Mouse (Mus musculus): Measurements from ENCODE around the gene B4galnt1. TPM values are rescaled to one million over a fixed set of nuclear protein-coding genes. Genes with fewer than 3 reads are reported as not detected.
A peak's percentile ranks its signal among the peaks of the same experiment; 100 is the strongest.

Gene B4galnt1
- polyA plus RNA-seq, 1 experiment: 83.6 TPM

DNA sequence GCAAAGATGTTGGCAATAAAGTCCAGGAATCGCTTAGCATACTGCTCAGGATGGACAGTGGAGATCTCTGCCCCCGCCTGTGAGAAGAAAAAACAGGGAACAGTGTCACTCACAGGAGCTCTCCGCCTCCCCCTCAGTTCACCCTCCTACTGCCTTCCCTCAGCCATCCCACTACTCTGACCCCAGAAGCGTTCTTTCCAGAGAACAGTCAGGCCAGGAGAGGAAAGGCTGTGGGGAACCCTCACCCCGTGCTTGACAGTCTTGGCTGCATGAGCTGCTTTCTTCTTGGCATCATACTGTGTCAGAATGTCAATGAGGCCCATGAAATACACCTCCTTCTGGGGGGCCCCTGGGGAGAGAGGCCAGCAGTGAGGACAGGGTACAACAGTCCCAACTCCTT is 34.0 kb downstream of the B4galnt1 start:
- peaks cover 6% of the 10 kb centered on the region for H3K4me1 ChIP-seq (ENCODE audit: control insufficient read depth, insufficient read depth, low read length)
- WGBS: 62% methylated on average over 5 of the region's 5 CpGs
- no peak overlapping the region for H3K4me3 ChIP-seq (replicated peaks; ENCODE audit: insufficient read depth, low read depth, low read length)
- H3K27ac ChIP-seq (ENCODE audit: insufficient read depth, low read length): no peak overlapping the region
- H3K27me3 ChIP-seq (ENCODE audit: control insufficient read depth, insufficient read depth, low read length): no peaks in the 10 kb centered on the region
- TF ChIP-seq CTCF (IDR thresholded peaks at IDR 0.05; ENCODE audit: borderline replicate concordance, insufficient read depth, low read depth, low read length) (no peak), POLR2A (IDR thresholded peaks at IDR 0.05; ENCODE audit: borderline replicate concordance, insufficient read depth, low read length) (no peak)
- DNase-seq: no peak

DNA sequence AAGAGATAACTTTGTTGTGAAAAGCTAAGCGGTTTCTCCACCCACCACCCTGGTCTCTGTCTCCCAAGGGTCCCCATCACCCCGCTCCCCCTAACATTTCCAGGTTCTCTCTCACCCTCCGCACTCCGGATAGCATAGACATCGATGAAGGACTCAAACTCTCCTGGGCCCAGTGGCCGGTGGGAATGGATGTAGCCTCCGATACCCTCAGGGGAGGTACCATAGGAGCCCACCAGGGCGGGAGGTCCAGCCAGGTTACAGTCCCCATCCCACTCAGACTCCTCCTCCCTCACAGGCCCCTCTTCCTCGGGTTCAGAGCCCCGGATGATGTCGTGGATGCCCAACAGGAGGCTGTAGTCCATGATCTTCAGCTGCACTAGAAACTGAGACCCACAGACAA is 34.4 kb downstream of the B4galnt1 start:
- 80% methylated on average over 11 of the region's 11 CpGs for WGBS
- DNase-seq: no peak
- H3K4me3 ChIP-seq (replicated peaks; ENCODE audit: insufficient read depth, low read depth, low read length): no peak overlapping the region
- H3K27me3 ChIP-seq (ENCODE audit: control insufficient read depth, insufficient read depth, low read length): no peaks in the 10 kb centered on the region
- peaks cover 6% of the 10 kb centered on the region for H3K4me1 ChIP-seq (ENCODE audit: control insufficient read depth, insufficient read depth, low read length)
- H3K27ac ChIP-seq (ENCODE audit: insufficient read depth, low read length): no peak overlapping the region
- TF ChIP-seq POLR2A (IDR thresholded peaks at IDR 0.05; ENCODE audit: borderline replicate concordance, insufficient read depth, low read length): no peak
- no peak for TF ChIP-seq CTCF (IDR thresholded peaks at IDR 0.05; ENCODE audit: borderline replicate concordance, insufficient read depth, low read depth, low read length)

GRCm38 (mm10) chr10:127200279-127200678 is 35.3 kb downstream of the B4galnt1 start:
- TF ChIP-seq POLR2A (IDR thresholded peaks at IDR 0.05; ENCODE audit: borderline replicate concordance, insufficient read depth, low read length) (no peak), CTCF (IDR thresholded peaks at IDR 0.05; ENCODE audit: borderline replicate concordance, insufficient read depth, low read depth, low read length) (peak; percentile 19; the same call in 1 of the 2 replicates)
- peaks cover 6% of the 10 kb centered on the region for H3K4me1 ChIP-seq (ENCODE audit: control insufficient read depth, insufficient read depth, low read length)
- no peak overlapping the region for H3K27ac ChIP-seq (ENCODE audit: insufficient read depth, low read length)
- no peak overlapping the region for H3K4me3 ChIP-seq (replicated peaks; ENCODE audit: insufficient read depth, low read depth, low read length)
- H3K27me3 ChIP-seq (ENCODE audit: control insufficient read depth, insufficient read depth, low read length): no peaks in the 10 kb centered on the region
- WGBS: 64% methylated on average over 8 of the region's 8 CpGs
- no peak for DNase-seq

GRCm38 (mm10) chr10:127203106-127203505 is 38.1 kb downstream of the B4galnt1 start:
- no peak for DNase-seq
- 89% methylated on average over 3 of the region's 3 CpGs for WGBS

DNA sequence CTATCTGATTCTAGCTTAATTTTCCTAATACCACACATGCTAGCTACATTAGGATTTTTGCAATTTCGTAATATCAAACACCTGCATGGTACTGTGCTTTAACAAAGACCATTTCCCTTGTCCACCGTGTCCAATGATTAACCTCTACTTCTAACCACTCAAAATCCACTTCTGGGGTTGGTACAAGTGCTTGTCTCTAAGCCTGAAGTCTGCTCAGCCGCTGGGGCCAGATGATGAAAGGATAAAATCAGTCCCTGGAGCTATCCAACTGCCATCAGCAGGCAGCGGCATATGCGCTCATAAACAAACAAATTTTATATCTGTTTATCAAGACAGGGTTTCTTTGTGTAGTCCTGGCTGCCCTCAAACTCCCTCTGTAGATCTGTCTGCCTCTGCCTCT is 39.6 kb downstream of the B4galnt1 start:
- Histone ChIP-seq H3K4me3 (replicated peaks; ENCODE audit: insufficient read depth, low read depth, low read length) (no peak overlapping the region), H3K27ac (ENCODE audit: insufficient read depth, low read length) (no peak overlapping the region), H3K4me1 (ENCODE audit: control insufficient read depth, insufficient read depth, low read length) (peaks cover 9% of the 10 kb centered on the region), H3K27me3 (ENCODE audit: control insufficient read depth, insufficient read depth, low read length) (no peaks in the 10 kb centered on the region)
- no peak for TF ChIP-seq CTCF (IDR thresholded peaks at IDR 0.05; ENCODE audit: borderline replicate concordance, insufficient read depth, low read depth, low read length)
- no peak for TF ChIP-seq POLR2A (IDR thresholded peaks at IDR 0.05; ENCODE audit: borderline replicate concordance, insufficient read depth, low read length)
- 90% methylated on average over 5 of the region's 5 CpGs for WGBS
- no peak for DNase-seq

More at GRCm38 (mm10) chr10:127203106-127203505, 38.1 kb downstream of the B4galnt1 start:
- H3K27ac ChIP-seq (ENCODE audit: insufficient read depth, low read length): no peak overlapping the region
- H3K4me3 ChIP-seq (replicated peaks; ENCODE audit: insufficient read depth, low read depth, low read length): no peak overlapping the region
- H3K27me3 ChIP-seq (ENCODE audit: control insufficient read depth, insufficient read depth, low read length): no peaks in the 10 kb centered on the region
- TF ChIP-seq POLR2A (IDR thresholded peaks at IDR 0.05; ENCODE audit: borderline replicate concordance, insufficient read depth, low read length): no peak
- no peaks in the 10 kb centered on the region for H3K4me1 ChIP-seq (ENCODE audit: control insufficient read depth, insufficient read depth, low read length)

DNA sequence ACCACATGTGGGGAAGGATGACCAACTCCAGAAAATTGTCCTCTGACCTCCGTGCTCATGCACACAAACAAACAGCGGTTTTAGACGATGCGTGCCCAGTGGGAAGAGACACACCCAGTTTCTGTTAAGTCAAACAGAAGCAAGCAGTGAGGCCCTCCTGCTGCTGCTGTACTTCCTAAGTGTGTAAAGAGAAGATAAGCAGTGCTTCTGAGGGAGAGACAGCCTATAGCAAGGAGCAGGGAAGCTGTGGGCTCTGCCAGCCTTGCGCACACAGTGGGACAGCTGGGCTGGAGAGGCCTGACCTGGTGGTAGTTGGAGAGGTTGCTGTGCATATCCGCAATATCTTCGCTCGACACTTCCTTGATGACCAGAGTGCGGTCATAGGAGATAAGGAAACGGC is 40.3 kb downstream of the B4galnt1 start:
- DNase-seq: no peak
- no peak overlapping the region for H3K4me3 ChIP-seq (replicated peaks; ENCODE audit: insufficient read depth, low read depth, low read length)
- no peaks in the 10 kb centered on the region for H3K27me3 ChIP-seq (ENCODE audit: control insufficient read depth, insufficient read depth, low read length)
- H3K4me1 ChIP-seq (ENCODE audit: control insufficient read depth, insufficient read depth, low read length): peaks cover 17% of the 10 kb centered on the region
- WGBS: 91% methylated on average over 10 of the region's 10 CpGs
- H3K27ac ChIP-seq (ENCODE audit: insufficient read depth, low read length): no peak overlapping the region
- TF ChIP-seq POLR2A (IDR thresholded peaks at IDR 0.05; ENCODE audit: borderline replicate concordance, insufficient read depth, low read length): no peak
- TF ChIP-seq CTCF (IDR thresholded peaks at IDR 0.05; ENCODE audit: borderline replicate concordance, insufficient read depth, low read depth, low read length): no peak

GRCm38 (mm10) chr10:127208921-127209320 is 43.9 kb downstream of the B4galnt1 start:
- WGBS: 59% methylated on average over 4 of the region's 4 CpGs
- no peak overlapping the region for H3K27ac ChIP-seq (ENCODE audit: insufficient read depth, low read length)
- H3K4me3 ChIP-seq (replicated peaks; ENCODE audit: insufficient read depth, low read depth, low read length): no peak overlapping the region
- H3K27me3 ChIP-seq (ENCODE audit: control insufficient read depth, insufficient read depth, low read length): no peaks in the 10 kb centered on the region
- TF ChIP-seq CTCF (IDR thresholded peaks at IDR 0.05; ENCODE audit: borderline replicate concordance, insufficient read depth, low read depth, low read length) (no peak), POLR2A (IDR thresholded peaks at IDR 0.05; ENCODE audit: borderline replicate concordance, insufficient read depth, low read length) (no peak)
- no peak for DNase-seq
- peaks cover 19% of the 10 kb centered on the region for H3K4me1 ChIP-seq (ENCODE audit: control insufficient read depth, insufficient read depth, low read length)

- TF ChIP-seq POLR2A (IDR thresholded peaks at IDR 0.05; ENCODE audit: borderline replicate concordance, insufficient read depth, low read length): no peak
- no peak for DNase-seq
- Histone ChIP-seq H3K27me3 (ENCODE audit: control insufficient read depth, insufficient read depth, low read length) (no peaks in the 10 kb centered on the region), H3K4me1 (ENCODE audit: control insufficient read depth, insufficient read depth, low read length) (peaks cover 19% of the 10 kb centered on the region), H3K4me3 (replicated peaks; ENCODE audit: insufficient read depth, low read depth, low read length) (peak overlapping the region; percentile 64), H3K27ac (ENCODE audit: insufficient read depth, low read length) (no peak overlapping the region)
- 77% methylated on average over 13 of the region's 13 CpGs for WGBS
These were observed 45.0 kb downstream of the B4galnt1 start for GRCm38 (mm10) chr10:127209928-127210570.
